Mouse (Mus musculus) brain, adult 2 months (tissue): ENCODE measurements around the gene Rap1gap2.

Experiments
- DNase-seq: peaks from one replicate; pipeline ENCODE4 v3.0.0; 2011; ENCODE audit warnings: low read depth, low spot score

The Rap1gap2 gene

DNA sequence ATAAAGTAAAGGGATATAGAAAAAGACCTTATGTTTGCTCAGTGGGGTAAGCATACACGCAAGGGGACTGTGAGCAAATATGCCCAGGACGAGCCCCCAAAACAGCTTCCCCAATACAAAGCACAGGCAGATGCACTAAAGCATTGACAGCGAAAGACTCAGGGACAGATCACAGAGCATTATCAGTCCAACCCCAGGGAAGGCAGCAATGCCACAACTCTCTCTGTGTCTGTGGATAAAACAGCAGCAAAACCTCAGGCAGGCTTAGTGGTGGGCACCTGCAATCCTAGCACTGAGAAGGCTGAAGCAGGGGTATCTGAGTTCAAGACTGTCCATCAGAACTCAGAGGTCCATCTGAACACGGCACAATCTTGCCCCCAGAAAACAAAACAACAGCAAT is 73.4 kb downstream of the Rap1gap2 start:
- DNase-seq: no peak

DNA sequence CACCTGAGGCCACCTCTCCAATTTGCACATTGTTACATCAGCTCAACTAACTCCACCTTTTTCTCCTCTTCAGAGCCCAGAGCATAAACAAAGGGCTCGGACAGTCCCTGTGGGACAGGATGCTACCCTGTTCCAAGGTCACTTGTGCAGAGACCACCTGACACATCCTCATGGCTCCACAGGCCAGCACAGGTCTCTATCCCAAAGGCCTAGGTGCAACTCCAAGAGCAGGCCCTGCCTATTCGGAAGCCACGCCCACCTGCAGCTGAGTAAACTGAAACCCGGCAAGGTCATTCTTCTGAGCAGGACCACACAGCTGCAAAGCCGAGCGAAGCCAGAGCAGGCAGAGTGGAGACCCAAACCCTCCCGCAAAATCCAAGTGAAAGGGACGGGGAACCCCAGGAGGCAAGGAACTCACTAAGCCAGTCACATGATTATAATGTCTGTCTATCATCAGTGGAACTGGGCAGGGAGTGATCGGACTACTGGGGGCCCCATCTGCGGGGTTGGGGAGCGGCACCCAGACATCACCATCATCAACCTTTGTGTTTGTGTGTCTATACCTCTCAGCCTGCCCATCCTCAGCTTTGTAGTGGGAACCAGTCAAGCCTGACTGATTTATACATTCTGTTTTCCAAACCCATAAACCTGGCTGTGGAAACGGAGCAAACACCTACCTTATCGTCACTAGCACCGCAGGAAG is 74.4 kb downstream of the Rap1gap2 start:
- no peak for DNase-seq

DNA sequence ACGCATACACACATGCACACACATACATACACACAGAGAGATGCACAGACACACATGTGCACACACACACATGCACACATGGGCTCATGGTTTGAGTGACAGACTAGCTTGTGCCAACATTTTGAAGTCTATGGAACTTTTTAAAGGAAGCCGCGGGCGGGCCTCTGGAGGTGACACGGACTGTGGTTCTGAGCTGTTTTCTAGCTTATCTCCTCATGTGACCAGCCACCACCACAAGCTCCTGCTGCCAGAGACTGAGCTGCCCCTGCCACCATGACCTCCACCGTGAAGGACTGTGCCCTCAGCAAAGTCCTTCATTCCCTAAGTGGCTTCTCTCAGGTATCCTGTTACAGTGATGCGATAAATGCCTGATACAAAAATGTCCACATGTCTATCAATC is 76.3 kb downstream of the Rap1gap2 start:
- DNase-seq: no peak

DNA sequence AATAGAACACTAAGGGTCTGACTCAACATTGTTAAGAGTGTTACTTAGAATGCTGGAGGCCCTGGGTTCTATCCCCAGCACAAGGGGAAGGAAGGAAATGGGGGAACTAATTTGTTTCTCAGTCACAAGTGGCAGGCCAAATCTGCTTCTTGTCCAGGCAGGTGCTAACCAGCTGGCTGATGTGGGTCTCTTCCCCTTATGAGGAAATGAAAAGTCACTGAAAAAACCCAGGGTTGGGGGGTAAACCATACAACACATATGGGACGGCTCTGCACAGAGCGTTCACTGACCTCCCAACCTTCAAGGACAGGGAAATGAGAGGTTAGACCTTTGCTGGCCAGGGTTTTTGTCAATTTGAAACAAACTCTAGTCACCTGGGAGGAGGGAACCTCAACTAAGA is 77.7 kb downstream of the Rap1gap2 start:
- DNase-seq: no peak

DNA sequence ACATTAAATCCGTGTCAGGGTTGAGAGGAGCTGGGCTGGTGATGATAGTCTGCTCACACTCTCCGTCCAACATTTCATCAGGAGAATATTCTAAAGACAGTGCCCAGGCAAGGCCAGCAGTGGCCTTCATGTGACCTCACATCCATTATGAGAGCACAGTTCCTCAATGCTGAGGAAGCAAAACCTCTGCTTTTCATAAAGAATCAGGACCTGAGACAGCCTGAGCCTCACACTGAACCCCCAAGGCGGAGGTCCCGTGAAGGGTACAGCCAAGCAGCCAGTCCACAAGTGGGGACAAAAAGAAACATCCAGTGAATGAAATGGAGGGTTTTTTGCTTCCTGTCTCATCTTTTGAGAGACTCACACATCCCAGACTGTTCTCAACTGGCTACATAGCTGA is 78.3 kb downstream of the Rap1gap2 start:
- no peak for DNase-seq

DNA sequence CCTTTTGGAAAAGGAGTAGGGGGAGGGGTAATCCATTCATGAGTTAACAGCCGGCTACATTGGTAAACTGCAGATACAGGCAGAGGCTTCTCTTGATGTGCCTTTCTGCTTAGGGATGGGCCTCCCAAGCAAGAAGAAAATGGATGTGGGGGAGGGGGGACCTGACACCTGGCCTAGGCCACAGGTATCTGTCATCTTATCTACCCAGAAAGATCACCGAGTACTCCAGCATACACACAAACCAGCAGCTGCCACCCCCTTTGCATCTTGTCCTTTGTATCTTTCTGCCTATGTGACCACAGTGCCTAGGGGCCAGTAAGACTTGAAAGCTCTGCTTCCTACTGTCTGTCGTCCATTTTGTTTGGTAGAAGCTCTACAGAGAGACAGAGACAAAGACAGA is 79.0 kb downstream of the Rap1gap2 start:
- DNase-seq: no peak

DNA sequence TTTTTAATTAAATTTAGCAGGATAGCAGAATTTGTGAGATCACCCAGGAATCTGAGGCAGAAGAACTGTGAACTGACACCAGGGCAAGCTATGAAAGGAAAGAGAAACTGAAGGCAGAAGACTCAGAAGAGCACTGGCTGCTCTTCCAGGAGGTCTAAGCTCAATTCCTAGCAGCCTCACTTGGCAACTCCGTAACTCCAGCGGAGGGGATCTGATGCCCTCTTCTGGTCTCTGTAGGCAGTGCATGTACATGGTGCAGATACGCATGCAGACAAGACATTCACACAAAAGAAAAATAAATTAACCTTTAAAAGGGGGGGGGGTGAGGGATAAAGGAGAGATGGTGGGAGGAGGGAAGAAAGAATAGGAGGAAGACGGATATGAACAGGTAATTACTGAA is 80.9 kb downstream of the Rap1gap2 start:
- peak; percentile 48 for DNase-seq

DNA sequence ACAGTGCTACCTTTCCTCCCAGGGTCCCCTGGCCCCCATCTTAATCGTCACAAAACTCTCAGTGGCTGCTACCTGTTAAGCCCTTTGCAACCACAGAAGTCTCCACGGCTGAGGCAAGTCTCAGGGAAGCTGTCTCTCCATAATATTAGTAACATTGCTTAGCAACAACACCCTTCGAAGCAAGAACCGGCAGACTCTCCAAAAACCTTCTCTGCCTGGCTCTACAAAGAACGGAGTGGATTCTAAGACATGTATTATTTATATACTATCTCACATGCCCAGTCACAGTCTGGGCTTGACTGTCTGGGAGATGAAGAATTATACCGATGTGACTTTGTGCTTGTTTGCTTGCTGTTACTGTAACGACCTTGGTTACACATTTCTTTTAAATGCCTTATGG is 83.2 kb downstream of the Rap1gap2 start:
- peak; percentile 55 for DNase-seq

DNA sequence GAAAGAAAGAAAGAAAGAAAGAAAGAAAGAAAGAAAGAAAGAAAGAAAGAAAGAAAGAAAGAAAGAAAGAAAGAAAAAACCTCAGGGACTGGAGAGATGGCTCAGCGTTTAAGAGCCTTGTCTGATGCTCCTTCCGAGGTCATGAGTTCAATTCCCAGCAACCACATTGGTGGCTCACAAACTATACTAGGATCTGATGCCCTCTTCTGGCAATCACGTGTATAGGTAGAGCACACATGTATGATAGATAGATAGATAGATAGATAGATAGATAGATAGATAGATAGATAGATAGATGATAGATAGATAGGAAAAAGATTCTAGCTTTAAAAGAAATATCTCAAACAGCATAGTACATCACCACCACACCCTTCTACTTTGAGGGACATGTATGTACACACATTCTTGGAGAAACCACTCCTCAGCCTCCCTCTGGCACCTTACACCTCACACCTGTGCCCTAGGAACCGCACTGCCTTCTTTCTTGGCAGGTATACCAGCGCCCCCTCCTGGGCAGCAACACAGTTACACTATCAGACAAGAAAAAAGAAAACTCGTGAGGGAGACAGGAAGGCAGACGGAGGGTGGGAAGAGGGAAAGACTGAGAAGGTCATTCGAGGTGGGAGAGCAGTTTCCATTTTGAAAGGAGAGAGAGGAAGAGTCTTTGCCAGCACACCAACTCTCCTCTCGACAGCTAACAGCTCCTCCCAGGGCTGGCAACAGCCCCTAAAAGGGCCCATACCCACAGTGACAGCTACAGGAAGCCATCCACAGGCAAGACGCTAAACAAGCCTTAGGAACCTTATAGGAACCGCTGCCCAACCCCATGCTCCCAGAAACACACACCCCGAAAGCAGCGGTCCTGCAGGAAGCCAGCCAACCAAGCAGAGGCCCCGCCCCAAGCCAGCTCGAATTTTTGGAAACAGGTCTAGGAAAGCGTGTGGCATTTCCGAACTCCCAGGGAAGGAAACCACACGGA is 84.2 kb downstream of the Rap1gap2 start:
- peak; percentile 84 for DNase-seq

DNA sequence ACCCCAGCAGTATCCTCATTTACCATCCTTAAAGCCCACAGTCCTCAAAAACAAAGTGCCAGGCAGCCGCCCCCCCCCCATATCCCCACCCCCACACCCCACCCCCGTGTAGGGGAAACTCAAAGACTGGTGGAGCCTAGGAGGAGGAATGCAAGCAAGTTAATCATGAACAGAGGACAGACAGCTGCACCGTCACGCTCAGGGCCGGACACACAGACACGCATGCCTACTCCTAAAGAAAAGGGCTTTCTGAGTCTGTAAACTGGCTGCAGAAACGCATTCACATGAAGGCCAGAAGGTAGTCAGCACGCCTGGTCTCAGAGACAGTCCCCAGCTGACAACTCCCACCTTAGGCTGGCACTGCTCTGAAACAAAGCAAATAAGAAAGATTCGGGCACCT is 85.1 kb downstream of the Rap1gap2 start:
- DNase-seq: no peak

DNA sequence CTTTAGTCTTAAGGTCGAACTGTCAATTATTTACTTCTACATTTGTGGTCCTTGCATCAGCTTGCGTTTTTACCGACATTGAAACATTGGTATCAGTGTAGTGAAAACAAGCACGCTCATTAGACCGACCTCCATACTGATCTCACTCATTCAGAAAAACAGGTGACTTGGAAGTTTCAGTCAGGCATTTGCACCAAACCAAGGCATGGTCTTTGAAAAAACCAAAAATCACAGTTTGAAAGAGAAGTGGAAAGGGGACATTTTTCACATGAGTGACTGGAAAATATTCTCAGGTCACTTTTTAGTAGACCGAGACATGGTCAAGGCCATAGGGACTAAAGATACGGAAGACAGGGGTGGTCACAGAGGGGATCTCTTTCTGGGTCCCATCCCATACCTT is 85.5 kb downstream of the Rap1gap2 start:
- DNase-seq: no peak

DNA sequence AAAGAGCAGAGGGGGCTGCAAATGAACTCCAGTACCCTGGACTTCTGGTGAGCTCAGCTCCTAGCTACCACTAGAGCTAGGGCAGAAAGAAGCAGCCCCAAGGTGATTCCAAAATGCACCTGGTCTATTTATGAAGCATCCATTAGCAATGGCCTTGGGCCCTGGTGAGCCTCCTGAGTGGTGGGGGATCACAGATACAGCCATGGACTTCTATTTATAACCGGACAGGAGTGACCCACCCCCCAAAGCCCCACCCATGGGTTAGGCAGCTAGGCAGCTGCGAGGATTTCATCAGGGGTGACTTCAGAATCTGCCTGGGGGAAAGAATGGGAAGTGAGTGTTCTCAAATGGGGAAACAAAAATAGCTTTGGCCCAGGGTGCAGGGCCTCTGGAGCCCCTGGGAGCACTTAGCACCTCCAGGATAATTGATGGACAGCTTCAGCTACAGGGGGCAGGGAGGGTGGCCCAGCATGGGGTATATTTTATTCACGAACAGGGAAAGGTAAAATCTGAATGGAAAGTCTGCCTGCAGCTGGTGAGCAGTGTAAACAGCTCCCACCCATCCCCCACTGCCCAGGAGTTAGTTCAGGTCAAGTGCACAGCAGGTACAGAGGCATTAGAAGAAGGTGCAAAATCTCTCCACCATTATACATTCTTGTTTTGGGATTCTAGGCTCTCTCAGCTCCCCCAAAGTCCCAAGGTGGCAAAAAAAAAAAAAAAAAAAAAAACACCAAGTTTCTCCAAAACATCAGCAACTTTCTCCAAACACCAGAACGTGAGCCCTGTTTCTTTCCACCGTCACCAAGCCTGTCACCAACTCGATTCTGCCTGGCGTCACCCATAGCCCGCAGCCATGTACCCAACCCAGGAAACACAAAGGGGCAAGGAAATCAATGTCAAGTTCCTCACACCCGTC is 86.4 kb downstream of the Rap1gap2 start:
- DNase-seq: no peak

DNA sequence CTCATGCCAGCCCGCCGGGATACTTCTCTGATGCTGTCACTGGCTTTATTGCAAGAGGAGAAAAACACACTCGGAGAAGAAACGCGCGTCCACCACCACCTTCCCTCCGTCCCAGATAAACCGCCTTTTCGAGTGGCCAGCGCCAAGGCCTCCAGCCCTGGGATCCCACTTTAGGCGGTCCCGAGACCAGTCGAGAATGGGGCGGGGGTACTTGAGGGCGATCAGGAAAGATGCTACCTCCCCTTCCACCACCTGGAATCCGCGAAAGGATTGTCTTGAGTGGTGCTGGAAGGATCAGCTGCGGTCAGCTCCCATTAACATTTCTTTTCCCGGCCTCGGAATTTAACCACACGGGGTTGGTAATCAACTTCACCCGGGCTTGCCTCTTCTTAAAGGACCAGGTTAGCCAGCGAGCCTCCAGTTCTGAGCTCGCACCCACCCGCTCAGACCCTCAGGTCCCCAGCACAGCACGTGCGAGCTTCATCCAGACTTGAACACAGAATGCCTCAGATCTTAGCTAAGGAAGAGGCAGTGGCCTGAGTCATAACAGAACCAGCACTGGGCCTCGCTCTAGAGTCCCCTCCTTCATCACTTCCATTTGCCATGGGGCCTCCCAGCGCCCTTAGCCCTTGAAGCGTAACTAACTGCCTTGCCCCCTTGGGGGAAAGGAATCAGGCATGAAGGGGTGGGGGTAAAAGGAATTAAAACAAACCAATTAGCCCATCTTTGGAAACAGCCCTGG is 87.3 kb downstream of the Rap1gap2 start:
- no peak for DNase-seq

DNA sequence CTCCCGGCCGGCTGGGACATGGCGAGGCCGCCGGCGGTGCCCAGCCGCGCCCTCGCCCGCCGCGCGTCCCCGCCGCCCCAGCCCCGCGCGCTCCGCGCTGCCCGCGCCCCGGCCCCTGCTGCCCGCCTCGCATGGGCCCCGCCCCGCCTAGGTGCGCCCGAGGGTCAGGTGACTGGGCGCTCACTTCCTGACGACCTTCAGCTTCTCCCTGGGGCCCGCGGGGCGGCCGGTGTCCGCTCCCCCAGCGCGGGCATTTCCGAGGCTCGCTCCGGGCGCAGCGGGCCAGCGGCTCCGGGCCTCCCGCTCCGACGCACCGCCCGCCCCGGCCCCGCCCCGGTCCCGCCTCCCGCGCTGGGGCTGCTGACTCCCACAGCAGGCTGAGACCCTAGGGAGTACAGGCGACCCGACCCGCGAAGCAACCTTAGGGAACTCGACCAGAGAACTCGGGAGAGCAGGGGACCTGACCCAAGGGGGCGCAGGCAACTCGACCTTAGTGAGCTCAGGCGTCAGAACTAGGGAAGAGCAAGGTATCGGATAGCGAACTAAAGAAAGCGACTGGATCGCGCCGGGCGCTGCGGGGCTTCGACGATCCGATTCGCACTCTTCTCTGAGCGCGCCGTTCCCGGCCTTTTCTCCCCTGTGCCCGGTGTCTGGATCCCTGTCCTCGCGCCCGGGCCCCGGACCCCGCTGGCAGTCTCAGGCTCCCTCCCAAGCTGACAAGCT is 88.1 kb downstream of the Rap1gap2 start:
- peak; percentile 33 for DNase-seq

DNA sequence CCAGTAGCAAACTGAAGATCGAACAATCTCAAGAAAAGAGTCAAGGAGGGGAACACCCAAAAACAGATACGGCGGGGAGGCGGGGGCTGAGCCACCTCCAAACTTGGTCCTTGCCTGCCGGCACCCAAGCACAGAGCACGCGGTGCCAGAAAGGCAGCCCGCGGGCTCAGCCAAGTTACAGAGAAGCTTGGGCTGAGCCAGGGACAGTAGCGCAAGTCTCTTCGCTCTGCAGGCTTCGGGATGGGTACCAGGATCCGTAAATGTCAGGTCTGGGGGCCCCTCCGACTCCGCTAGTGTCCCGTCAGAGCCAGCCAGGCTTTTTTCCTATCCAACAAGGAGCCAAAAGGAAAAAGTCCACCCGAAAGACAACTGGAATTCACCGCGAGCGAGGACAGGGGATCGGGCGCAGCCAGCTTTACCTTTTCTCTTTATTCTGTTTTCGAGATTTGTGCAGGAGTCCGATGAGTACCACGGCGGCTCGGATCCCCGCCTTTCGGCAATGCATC is 88.7 kb downstream of the Rap1gap2 start:
- peak; percentile 68 for DNase-seq

DNA sequence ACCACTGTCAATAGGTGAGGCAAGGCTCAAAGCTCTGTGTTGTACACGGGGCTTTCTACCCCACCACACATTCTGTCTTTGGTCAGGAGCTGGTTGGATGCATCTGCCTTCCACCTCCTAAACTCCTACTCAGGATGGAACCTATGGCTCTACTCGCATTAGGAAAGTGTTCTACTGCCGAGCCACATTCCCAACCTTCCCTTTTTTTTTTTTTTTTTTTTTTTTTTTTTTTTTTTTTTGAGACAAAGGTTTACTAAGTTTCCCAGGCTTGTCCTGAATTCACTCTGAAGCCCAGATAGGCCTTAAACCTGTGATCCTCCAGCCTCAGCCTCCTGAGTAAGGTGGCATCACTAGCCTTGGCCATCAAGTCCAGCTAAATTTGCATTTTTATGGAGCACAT is 90.5 kb downstream of the Rap1gap2 start:
- no peak for DNase-seq

DNA sequence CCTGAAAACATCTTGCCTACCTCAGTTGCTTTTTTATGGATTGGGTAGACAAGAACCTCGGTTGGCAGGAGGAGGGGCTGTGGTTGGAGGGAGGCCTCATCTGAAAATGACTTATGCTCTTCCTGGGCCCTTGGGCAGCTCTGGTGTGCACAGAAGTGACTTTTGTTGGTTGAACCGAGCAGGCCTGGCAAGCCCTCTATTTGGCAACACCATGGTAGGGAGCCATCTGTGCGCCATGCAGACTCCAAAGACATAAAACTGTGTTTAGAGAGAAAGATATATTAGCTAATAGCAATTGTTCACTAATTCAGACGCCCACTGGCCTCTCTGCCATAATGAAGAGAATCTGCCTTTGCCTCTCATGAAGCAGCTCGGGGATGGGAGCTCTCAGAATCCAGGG is 94.6 kb downstream of the Rap1gap2 start:
- peak; percentile 89 for DNase-seq

DNA sequence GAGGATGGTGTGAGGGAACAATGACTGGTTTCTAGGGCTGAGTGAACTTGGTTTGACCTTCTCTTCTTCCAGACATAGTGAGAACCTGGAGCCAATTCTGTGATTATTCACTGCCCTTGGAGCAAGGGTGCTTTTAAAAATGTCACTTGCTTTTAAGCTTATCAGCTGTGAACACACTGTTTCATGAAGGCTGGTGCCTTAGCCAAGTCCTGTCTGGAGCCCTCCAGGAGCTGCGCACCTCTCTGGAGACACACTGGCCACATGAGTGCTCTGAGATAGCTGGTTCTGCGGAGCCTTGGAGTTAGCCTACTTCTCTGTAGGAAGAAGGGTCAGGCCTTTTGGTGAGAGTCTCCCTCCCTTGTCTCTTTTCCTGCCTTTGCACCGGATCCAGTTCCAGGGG is 95.7 kb downstream of the Rap1gap2 start:
- DNase-seq: no peak

DNA sequence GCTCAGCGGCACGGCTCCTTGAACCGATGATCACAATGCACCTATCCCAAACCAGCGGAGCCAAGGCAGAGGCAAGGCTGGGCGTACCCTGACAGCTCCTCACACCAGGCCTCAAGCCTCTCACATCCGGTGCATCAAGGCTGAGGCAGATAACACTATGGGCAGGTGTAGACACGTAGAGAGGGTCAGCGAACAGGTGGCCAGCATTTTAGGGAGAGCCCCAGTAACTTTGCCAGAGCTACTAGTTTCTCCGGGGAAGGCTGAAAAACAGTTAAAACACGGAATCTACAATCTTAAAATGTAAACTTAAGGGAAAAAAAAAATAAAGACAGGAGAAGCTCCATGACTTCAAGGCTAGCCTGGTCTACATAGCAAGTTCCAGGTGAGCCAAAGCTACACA is 98.1 kb downstream of the Rap1gap2 start:
- no peak for DNase-seq

DNA sequence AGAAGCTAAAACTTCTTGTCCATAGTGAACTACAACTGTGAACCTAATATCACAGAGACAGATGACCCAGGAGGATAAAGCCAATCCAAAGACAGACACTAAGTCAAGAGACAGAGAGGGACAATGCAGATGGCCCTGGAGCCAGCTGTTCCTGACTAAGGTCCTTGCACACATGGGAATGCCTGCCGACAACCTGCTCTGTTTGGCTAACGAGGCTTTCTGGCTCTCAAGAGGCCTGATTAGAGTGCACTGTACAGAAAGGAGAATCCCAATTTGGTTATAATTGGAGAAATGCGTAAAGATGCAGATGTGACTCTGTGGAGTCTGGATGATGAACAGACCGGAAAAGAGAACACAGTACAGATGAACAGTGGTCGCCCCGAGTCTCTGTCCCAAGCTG is 104.4 kb downstream of the Rap1gap2 start:
- DNase-seq: peak; percentile 37
